Mouse (Mus musculus) midbrain, embryonic 12.5 days (tissue): ENCODE measurements around the gene Mical2. TPM values are rescaled to one million over a fixed set of nuclear protein-coding genes. Genes with fewer than 3 reads are reported as not detected.
A peak's percentile ranks its signal among the peaks of the same experiment; 100 is the strongest.

Experiments used
- ATAC-seq: fragments of 200-750 bp; cut with Nextera tagmentation; 2 replicates; pipeline ENCODE4 v1.8.0; 2017; ENCODE audit warnings: low read depth, moderate TSS enrichment, moderate library complexity; ENCODE audit not compliant: low FRiP score
- H3K27ac ChIP-seq: fragments of 300-500 bp; sonication (generic); replicated peaks from 2 replicates; pipeline ENCODE4 v1.5.1; 2016; ENCODE audit warnings: mild to moderate bottlenecking
- H3K27me3 ChIP-seq: fragments of 300-500 bp; sonication (generic); 2 replicates; pipeline ENCODE4 v1.6.1; 2016; ENCODE audit warnings: mild to moderate bottlenecking
- H3K36me3 ChIP-seq: fragments of 300-500 bp; sonication (generic); 2 replicates; pipeline ENCODE4 v1.6.1; 2016
- H3K4me1 ChIP-seq: fragments of 300-500 bp; sonication (generic); 2 replicates; pipeline ENCODE4 v1.6.1; 2016
- H3K4me2 ChIP-seq: fragments of 300-500 bp; sonication (generic); replicated peaks from 2 replicates; pipeline ENCODE4 v1.6.1; 2016; ENCODE audit warnings: mild to moderate bottlenecking, moderate library complexity
- H3K4me3 ChIP-seq: fragments of 300-500 bp; sonication (generic); 2 replicates; pipeline ENCODE4 v1.5.1; 2016; ENCODE audit warnings: mild to moderate bottlenecking
- H3K9ac ChIP-seq: fragments of 300-500 bp; sonication (generic); replicated peaks from 2 replicates; pipeline ENCODE4 v1.6.1; 2016; ENCODE audit warnings: mild to moderate bottlenecking, moderate library complexity
- H3K9me3 ChIP-seq: fragments of 300-500 bp; sonication (generic); 2 replicates; pipeline ENCODE4 v1.6.1; 2016; ENCODE audit warnings: mild to moderate bottlenecking
- WGBS: fragments of 180-500 bp; shearing (Covaris S2); methylation state at CpG from one replicate; pipeline ENCODE4 v1.1.7; 2016; 5-methylcytosine and 5-hydroxymethylcytosine counted together
- polyA plus RNA-seq: library from polyadenylated mRNA; unstranded; fragments of >200 nt; fragmentation: Nextera tagmentation; extraction: Ambion mirVana; gene quantifications from 2 replicates; pipeline ENCODE4 v1.2.1, GENCODE M21; 2016

Gene Mical2
- polyA plus RNA-seq, 1 experiment from 2014 or later, result 2.2 TPM

DNA sequence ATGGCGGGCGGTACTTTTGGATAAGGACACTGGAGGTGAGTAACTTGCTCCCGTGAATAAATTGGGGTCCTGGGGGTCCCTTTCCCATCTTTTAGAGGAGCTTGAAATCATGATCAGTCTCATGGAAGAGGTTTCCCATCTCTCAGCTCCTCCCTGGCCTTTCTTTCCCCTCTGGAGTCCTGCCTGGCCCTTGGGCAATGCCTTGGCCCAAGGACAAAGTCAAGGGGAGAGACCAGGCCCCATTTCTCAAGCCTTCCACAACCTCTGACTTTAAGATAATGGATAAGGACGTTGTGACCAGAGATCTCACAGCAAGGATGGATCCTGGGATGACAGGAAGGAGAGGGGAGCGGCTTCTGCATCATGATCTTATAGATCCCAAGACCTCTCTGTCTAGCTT is 152.4 kb downstream of the Mical2 start:
- Histone ChIP-seq H3K4me3 (no peak overlapping the region), H3K4me2 (no peak overlapping the region), H3K27me3 (no peaks in the 10 kb centered on the region; the same call in 1 of the 2 replicates), H3K9ac (no peak overlapping the region), H3K27ac (no peak overlapping the region), H3K36me3 (no peaks in the 10 kb centered on the region), H3K9me3 (no peaks in the 10 kb centered on the region), H3K4me1 (no peaks in the 10 kb centered on the region)
- ATAC-seq, result no peak
- WGBS, result 84% methylated on average over 5 of the region's 5 CpGs

- Histone ChIP-seq H3K36me3 (no peaks in the 10 kb centered on the region), H3K4me3 (no peak overlapping the region), H3K27ac (no peak overlapping the region), H3K4me1 (no peaks in the 10 kb centered on the region), H3K4me2 (no peak overlapping the region), H3K9ac (no peak overlapping the region), H3K27me3 (no peaks in the 10 kb centered on the region; the same call in 1 of the 2 replicates), H3K9me3 (no peaks in the 10 kb centered on the region)
- 90% methylated on average over 5 of the region's 5 CpGs for WGBS
- ATAC-seq, result no peak
These were observed 152.8 kb downstream of the Mical2 start for GRCm38 (mm10) chr7:112378476-112378875.

DNA sequence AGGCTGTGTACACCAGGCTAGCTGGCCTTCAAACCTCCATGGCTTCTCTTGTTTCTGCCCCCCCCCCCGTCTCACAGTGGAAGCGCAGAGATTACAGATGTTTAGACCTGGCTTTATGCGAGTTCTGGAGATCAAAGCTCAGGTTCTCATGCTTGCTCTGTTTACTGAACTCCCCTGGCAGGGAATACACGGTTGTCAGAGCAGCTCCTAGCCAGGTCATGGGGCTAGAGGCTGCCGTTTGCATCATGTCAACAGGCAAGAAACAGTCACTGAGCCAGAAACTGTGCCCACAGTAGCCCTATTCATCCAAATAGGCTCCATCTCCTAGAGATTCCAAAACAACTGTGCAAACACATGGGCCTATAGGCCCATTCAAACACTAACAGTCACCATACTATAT is 160.9 kb downstream of the Mical2 start:
- no peak overlapping the region for H3K27ac ChIP-seq
- H3K4me1 ChIP-seq, result peaks cover 23% of the 10 kb centered on the region

GRCm38 (mm10) chr7:112387876-112388275 is 162.2 kb downstream of the Mical2 start:
- Histone ChIP-seq H3K27ac (no peak overlapping the region), H3K4me1 (peaks cover 35% of the 10 kb centered on the region), H3K36me3 (no peaks in the 10 kb centered on the region), H3K9ac (no peak overlapping the region), H3K9me3 (no peaks in the 10 kb centered on the region), H3K4me2 (no peak overlapping the region), H3K4me3 (no peak overlapping the region), H3K27me3 (no peaks in the 10 kb centered on the region)
- no peak for ATAC-seq
- 76% methylated on average over 5 of the region's 5 CpGs for WGBS

More for the DNA sequence above, 160.9 kb downstream of the Mical2 start:
- H3K36me3 ChIP-seq, result no peaks in the 10 kb centered on the region
- no peaks in the 10 kb centered on the region for H3K9me3 ChIP-seq
- no peak overlapping the region for H3K4me3 ChIP-seq
- no peak for ATAC-seq
- H3K27me3 ChIP-seq, result no peaks in the 10 kb centered on the region
- H3K4me2 ChIP-seq, result no peak overlapping the region
- 73% methylated on average over 5 of the region's 5 CpGs for WGBS
- H3K9ac ChIP-seq, result no peak overlapping the region

GRCm38 (mm10) chr7:112388363-112388875 is 162.8 kb downstream of the Mical2 start:
- Histone ChIP-seq H3K4me3 (no peak overlapping the region), H3K27ac (no peak overlapping the region), H3K36me3 (no peaks in the 10 kb centered on the region), H3K9ac (no peak overlapping the region), H3K4me1 (peaks cover 35% of the 10 kb centered on the region), H3K27me3 (no peaks in the 10 kb centered on the region), H3K9me3 (no peaks in the 10 kb centered on the region), H3K4me2 (no peak overlapping the region)
- WGBS, result 87% methylated on average over 5 of the region's 5 CpGs
- no peak for ATAC-seq

DNA sequence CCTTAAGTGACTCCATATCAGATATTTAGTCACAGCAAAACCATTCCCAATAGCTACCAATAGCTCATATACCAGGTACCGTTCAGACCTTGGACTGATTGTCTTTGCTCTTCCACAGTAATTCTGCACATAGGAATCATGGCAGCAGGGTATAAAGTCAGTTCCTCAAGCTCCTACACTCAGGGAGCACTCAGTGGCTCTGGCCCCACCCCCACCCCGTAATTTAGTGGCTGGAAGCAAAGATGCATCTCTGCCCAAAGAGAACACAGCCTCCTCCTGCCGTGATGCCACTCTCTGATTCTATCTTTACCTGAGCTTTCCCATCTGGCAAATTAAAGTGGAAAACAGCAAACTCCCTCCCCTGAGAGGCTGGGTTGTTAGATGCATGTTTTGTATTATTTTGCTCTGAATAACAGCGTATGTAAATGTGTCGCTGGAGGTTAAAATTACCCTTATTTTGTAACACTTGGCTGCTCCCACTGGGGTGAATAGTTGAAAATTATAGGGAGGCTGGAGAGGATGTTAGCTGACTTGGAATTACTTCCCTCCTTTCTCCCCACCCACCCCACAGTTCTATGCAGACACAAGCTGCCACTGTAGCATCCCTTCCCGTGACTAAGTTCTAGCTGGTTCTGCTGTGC is 164.1 kb downstream of the Mical2 start:
- H3K9ac ChIP-seq, result no peak overlapping the region
- H3K27ac ChIP-seq, result peak overlapping the region; percentile 60; the same call in 1 of the 2 replicates
- H3K4me3 ChIP-seq, result no peak overlapping the region
- ATAC-seq, result no peak
- no peaks in the 10 kb centered on the region for H3K9me3 ChIP-seq
- 49% methylated on average over 6 of the region's 6 CpGs for WGBS
- H3K4me2 ChIP-seq, result no peak overlapping the region
- H3K27me3 ChIP-seq, result no peaks in the 10 kb centered on the region
- peaks cover 35% of the 10 kb centered on the region for H3K4me1 ChIP-seq
- no peaks in the 10 kb centered on the region for H3K36me3 ChIP-seq

- peak overlapping the region; percentile 65 for H3K27ac ChIP-seq
- no peak overlapping the region for H3K4me2 ChIP-seq
- H3K36me3 ChIP-seq, result no peaks in the 10 kb centered on the region
- H3K4me3 ChIP-seq, result no peak overlapping the region
- H3K9me3 ChIP-seq, result no peaks in the 10 kb centered on the region
- peaks cover 35% of the 10 kb centered on the region for H3K4me1 ChIP-seq
- WGBS, result 34% methylated on average over 11 of the region's 11 CpGs
- H3K27me3 ChIP-seq, result no peaks in the 10 kb centered on the region
- ATAC-seq, result no peak
- H3K9ac ChIP-seq, result no peak overlapping the region
These were observed 164.7 kb downstream of the Mical2 start for GRCm38 (mm10) chr7:112390252-112390936.

DNA sequence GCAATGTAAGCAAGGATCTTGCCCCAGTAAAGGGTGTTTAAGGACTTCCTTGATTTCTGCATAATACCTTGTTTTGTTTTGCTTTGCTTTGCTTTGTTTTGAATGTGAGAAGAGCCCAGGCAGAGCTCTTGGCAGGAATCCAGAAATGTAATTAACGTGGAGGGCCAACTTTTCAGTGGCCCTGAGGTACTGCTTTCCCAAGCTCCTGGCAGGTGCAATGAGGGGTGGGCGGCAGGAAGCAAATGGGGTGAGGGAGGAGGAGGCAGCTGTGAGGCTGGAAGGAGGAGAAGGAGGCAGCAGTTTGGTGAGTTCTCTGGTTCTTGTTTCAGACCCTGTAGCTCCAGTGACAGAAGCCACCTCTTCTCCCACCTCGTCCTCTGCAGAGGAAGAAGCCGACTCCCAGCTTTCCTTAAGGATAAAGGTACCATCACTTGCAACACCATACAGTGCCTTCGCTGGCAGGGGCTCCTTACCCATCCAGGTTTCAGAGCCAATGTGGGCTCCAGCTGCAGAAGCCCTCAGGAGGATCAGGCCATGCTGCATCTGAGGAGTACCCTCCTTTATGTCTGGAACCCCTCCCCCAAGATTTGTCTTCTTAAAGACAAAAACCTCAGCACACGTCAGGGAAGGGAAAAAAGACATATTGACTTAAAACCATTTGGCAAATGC is 165.4 kb downstream of the Mical2 start:
- 0 out of 2 replicates have a peak, but pooled peaks have one; percentile 44 for ATAC-seq
- 28% methylated on average over 6 of the region's 6 CpGs for WGBS
- Histone ChIP-seq H3K27ac (peak overlapping the region; percentile 65), H3K4me3 (no peak overlapping the region), H3K9ac (no peak overlapping the region), H3K9me3 (no peaks in the 10 kb centered on the region), H3K4me2 (no peak overlapping the region), H3K27me3 (no peaks in the 10 kb centered on the region; the same call in 1 of the 2 replicates), H3K36me3 (no peaks in the 10 kb centered on the region), H3K4me1 (peaks cover 35% of the 10 kb centered on the region)

GRCm38 (mm10) chr7:112397786-112398185 is 172.1 kb downstream of the Mical2 start:
- Histone ChIP-seq H3K4me2 (no peak overlapping the region), H3K36me3 (no peaks in the 10 kb centered on the region), H3K9ac (no peak overlapping the region), H3K4me3 (no peak overlapping the region), H3K9me3 (no peaks in the 10 kb centered on the region), H3K4me1 (peaks cover 13% of the 10 kb centered on the region), H3K27me3 (peaks cover 7% of the 10 kb centered on the region; the same call in 1 of the 2 replicates), H3K27ac (no peak overlapping the region)
- WGBS, result 90% methylated on average over 3 of the region's 3 CpGs
- ATAC-seq, result no peak

- Histone ChIP-seq H3K4me3 (no peak overlapping the region), H3K36me3 (no peaks in the 10 kb centered on the region), H3K27me3 (peaks cover 7% of the 10 kb centered on the region; the same call in 1 of the 2 replicates), H3K4me1 (peaks cover 13% of the 10 kb centered on the region), H3K9ac (no peak overlapping the region), H3K9me3 (no peaks in the 10 kb centered on the region), H3K27ac (peak overlapping the region; percentile 35; the same call in 1 of the 2 replicates), H3K4me2 (no peak overlapping the region)
- ATAC-seq, result peak; percentile 87
- WGBS, result 40% methylated on average over 7 of the region's 7 CpGs
These were observed 173.9 kb downstream of the Mical2 start for GRCm38 (mm10) chr7:112399425-112400170.

DNA sequence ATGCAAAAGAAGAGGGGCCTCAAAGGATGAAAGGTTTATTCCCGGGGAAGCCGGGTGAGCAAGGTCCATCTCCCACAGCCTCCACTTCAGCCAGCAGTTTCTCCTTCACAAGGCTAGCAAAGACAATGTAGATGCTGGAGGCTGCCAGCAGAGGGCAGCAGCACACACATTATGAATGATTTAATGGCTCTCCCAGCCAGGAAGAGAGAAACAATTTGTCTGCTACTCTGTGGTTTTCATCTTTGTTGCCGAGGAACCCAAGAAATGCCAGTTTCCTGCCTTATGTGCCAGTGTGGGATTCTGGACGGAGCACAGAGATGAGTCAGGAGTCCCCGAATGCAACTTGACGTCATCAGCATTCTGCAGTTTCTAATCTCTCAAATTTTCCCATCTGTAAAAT is 174.5 kb downstream of the Mical2 start:
- Histone ChIP-seq H3K27me3 (peaks cover 7% of the 10 kb centered on the region; the same call in 1 of the 2 replicates), H3K4me1 (peaks cover 13% of the 10 kb centered on the region), H3K9me3 (no peaks in the 10 kb centered on the region), H3K4me3 (no peak overlapping the region), H3K27ac (no peak overlapping the region), H3K36me3 (no peaks in the 10 kb centered on the region), H3K9ac (no peak overlapping the region), H3K4me2 (no peak overlapping the region)
- ATAC-seq, result peak; percentile 16; the same call in 1 of the 2 replicates
- 54% methylated on average over 6 of the region's 6 CpGs for WGBS
